Mouse (Mus musculus) heart, adult 8-10 months (tissue): ENCODE measurements around the gene Gpank1. TPM values are rescaled to one million over a fixed set of nuclear protein-coding genes. Genes with fewer than 3 reads are reported as not detected.
A peak's percentile ranks its signal among the peaks of the same experiment; 100 is the strongest.

Experiments
- DNase-seq: peaks from one replicate; pipeline ENCODE4 v3.0.0; 2022; ENCODE audit warnings: low spot score
- total RNA-seq, 4 experiments: library from RNA; stranded (reverse); gene quantifications; 2 replicates each; pipeline ENCODE4 v1.2.4; 2022

Gene Gpank1
- total RNA-seq, 4 experiments from 2014 or later, result 6.6 to 10.2 (median 8.2) TPM

- DNase-seq, result no peak
Measured at GRCm38 (mm10) chr17:35159638-35160037, 38.4 kb downstream of the Gpank1 start.

GRCm38 (mm10) chr17:35161421-35161820 lies 40.2 kb downstream of the Gpank1 start:
- no peak for DNase-seq

GRCm38 (mm10) chr17:35162121-35162520 lies 40.9 kb downstream of the Gpank1 start:
- no peak for DNase-seq

DNA sequence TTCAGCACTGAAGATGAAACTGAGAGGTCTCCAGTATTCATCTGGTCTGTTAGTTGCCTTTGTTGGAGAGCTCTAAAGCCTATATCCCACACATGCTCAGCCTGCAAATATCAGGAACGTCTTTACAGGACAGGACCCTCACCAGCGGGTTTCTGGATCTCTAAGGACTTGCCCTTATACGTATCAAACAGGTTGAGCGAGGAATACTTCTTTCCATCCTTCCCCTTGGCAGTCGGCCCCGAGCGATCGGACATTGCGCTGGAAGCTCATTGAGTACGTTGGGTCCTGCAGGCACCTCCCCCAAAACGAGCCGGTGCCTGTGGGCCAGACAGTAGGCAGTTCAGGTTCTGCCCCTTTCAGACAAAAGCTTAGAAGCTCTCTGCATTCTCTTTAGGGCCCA lies 41.5 kb downstream of the Gpank1 start:
- no peak for DNase-seq

DNA sequence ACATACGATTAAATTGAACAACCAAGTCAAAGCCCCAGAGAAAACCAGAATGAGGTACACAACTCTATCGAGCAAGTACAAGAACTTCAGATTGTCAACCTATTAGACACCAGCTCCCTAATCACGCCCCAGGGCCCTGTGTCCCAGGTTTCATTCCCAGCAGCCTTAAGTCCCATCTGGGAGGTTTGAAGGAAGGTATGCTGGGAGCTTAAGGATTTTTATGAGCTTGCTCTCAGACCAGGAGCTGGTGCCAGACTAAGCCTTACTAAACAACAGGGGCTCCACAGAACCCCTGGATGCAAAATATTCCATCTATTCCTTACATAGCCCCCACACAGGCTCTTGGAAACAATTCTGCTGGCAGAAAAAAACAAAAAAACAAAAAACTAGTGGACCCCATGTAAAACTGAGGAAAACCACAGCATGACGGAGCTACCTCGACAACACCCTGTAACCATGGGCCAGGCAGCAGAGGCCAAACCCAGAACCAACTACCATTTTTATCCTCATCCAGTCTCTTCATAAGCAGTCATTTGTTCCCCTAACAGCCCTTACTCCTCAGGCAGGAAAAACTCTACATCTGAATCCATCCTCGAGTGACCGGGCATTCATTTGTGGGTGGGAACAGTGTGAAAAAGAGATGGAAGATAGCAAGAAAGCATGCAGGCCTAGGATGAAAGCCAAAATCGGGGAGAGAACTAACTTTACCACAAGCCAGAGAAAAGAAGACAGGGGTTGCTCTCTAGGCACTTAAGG lies 42.2 kb downstream of the Gpank1 start:
- no peak for DNase-seq

- no peak for DNase-seq
Measured at GRCm38 (mm10) chr17:35164218-35164567, 42.9 kb downstream of the Gpank1 start.

GRCm38 (mm10) chr17:35164568-35165450 lies 43.6 kb downstream of the Gpank1 start, which contains the start of gene Prrc2a:
Prrc2a (minus strand) TSS chr17:35164897.
- DNase-seq, result peak; percentile 98

GRCm38 (mm10) chr17:35165451-35166155 lies 44.3 kb downstream of the Gpank1 start:
- DNase-seq, result no peak

DNA sequence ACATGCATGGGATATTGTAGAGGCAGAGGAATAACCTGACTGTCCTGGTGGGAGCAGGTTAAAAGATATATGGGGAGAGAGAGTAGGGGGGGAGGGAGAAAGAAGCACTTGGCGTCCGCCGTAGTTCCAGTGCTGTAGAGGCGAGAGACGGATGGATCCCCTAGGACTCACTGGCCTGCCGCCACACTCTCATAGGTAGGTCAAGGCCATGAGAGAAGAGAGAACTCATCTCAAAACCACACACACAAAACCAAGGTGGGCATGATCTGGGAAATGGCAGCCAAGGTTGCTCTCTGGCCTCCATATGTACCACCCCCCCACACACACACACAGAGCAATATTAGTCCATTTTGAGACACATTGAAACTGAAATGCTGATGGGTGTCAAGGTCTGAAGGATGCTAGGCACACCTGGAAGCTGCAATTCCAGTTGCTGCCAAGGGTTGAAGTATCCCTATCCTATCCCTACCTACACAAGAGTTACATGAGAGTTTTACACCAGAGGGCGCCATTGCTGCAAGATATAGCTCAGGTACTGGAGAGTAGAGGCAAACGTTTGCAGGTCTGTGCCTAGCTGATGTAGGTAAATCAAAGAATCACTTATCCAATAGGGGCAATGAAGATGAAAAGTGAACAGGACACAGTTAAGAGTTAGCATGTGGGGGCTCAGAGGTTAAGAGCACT lies 45.2 kb downstream of the Gpank1 start:
- peak; percentile 60 for DNase-seq

GRCm38 (mm10) chr17:35167794-35168193 lies 46.5 kb downstream of the Gpank1 start:
- no peak for DNase-seq

DNA sequence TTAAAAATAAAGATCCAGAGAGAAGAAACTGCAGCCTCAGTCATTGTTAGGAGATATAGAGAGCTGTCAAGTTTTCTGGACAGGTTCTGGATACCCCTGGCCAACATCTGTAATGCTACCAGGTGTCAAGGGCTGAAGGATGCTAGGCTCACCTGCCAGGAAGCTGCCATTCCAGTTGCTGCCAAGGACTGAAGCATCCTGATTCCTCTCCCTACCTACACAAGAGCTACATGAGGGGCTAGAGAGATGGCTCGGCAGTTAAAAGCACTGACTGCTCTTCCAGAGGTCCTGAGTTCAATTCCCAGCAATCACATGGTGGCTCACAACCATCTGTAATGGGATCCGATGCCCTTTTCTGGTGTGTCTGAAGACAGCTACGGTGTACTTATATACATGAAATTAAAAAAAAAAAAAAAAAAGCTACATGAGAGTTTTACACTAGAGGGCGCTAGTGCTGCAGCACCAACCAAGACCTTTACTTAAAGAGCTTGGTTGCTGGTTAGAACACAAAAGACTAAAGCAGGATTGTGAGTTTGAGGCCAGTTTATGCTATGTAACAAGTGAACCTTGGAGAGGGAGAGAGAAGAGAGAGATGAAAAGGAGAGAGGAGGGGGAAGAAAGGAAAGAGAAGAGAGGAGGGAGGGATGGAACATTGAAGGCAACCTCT lies 47.4 kb downstream of the Gpank1 start:
- no peak for DNase-seq

DNA sequence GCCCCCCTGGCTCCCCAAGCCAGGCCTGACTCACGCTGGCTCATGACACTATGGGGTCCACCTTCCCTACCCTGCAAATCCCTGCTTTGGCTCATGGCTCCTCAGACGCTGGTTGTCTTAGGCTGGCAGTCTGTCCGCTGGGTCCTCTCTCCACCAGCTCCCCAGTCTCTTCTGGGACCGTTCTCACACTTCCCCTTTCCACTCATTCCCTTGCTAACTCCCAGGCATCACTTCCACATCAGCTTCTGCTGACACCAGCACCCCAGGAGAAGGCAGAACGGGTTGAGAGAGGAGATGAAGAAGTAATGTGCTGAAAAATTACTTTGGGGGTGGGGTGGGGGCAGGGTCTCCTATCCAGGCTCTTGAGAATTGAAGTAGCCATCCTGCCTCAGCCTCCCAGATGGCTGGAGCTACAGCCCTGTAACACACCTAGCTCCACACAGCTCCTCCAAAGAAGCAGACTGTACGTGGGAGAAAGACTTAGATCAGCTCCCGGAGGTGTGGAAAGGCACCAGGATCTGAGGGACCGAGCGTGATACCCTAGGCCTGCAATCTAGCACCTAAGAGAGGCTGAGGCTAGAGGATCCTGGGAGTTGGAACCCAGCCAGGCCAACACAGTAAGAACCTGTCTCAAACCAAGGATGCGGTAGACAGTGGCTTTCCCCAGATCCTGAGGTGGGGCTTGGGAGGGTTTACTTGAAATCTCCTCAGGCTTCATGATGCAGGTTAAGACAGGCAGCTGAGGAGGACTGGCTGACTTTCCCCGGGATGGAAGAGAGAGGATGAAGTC lies 51.4 kb downstream of the Gpank1 start:
- DNase-seq, result no peak

GRCm38 (mm10) chr17:35173329-35173728 lies 52.1 kb downstream of the Gpank1 start:
- no peak for DNase-seq

Other genes starting within 250 kb of the Gpank1 start
- 1 to 10 TPM; 8.5 to 9.9 (median 9.1) TPM for gene Zbtb12, start 242.0 kb upstream of the Gpank1 start, total RNA-seq
- not detected for gene Gm20547, start 239.4 kb upstream of the Gpank1 start, total RNA-seq
- 1 to 10 TPM; 1.8 to 4.1 (median 3.0) TPM for gene C2, start 223.2 kb upstream of the Gpank1 start, total RNA-seq
- 10 to 100 TPM; 41.5 to 45.8 (median 42.4) TPM for gene Ehmt2, start 223.0 kb upstream of the Gpank1 start, total RNA-seq
- gene Slc44a4, start 207.0 kb upstream of the Gpank1 start, total RNA-seq, result not detected
- 10 to 100 TPM; 13.0 to 16.1 (median 14.4) TPM for gene Neu1, start 190.2 kb upstream of the Gpank1 start, total RNA-seq
- 1 to 10 TPM; 1.4 to 5.5 (median 2.6) TPM for gene Hspa1b, start 162.2 kb upstream of the Gpank1 start, total RNA-seq
- not detected for gene Gm20481, start 151.5 kb upstream of the Gpank1 start, total RNA-seq
- 1 to 10 TPM; 1.8 to 7.5 (median 3.6) TPM for gene Hspa1a, start 149.3 kb upstream of the Gpank1 start, total RNA-seq
- 10 to 100 TPM in 2 of 4 experiments, 1 to 10 TPM in 2; 8.7 to 13.3 (median 11.0) TPM for gene Hspa1l, start 148.8 kb upstream of the Gpank1 start, total RNA-seq
- 10 to 100 TPM; 17.5 to 21.7 (median 17.9) TPM for gene Lsm2, start 139.6 kb upstream of the Gpank1 start, total RNA-seq
- gene Vars, start 120.5 kb upstream of the Gpank1 start, total RNA-seq, result 10 to 100 TPM; 28.3 to 31.4 (median 29.3) TPM
- 10 to 100 TPM; 12.0 to 18.5 (median 16.6) TPM for gene Vwa7, start 104.9 kb upstream of the Gpank1 start, total RNA-seq
- not detected for gene Sapcd1, start 93.4 kb upstream of the Gpank1 start, total RNA-seq
- gene Msh5, start 74.7 kb upstream of the Gpank1 start, total RNA-seq, result under 1 TPM in 2 of 4 experiments, not detected in 2; 0.33 to 0.56 TPM
- 10 to 100 TPM; 21.6 to 33.8 (median 30.0) TPM for gene Clic1, start 71.5 kb upstream of the Gpank1 start, total RNA-seq
- 10 to 100 TPM; 13.5 to 22.7 (median 21.5) TPM for gene Ddah2, start 62.4 kb upstream of the Gpank1 start, total RNA-seq
- gene Ly6g6c, start 56.1 kb upstream of the Gpank1 start, total RNA-seq, result not detected
- 1 to 10 TPM in 1 of 4 experiments, under 1 TPM in 3; 0.34 to 1.0 (median 0.85) TPM for gene Mpig6b, start 55.3 kb upstream of the Gpank1 start, total RNA-seq
- gene Ly6g6e, start 44.6 kb upstream of the Gpank1 start, total RNA-seq, result not detected
- under 1 TPM in 3 of 4 experiments, not detected in 1; 0.69 to 0.95 (median 0.85) TPM for gene Ly6g6d, start 43.4 kb upstream of the Gpank1 start, total RNA-seq
- gene Ly6g6f, start 35.8 kb upstream of the Gpank1 start, total RNA-seq, result under 1 TPM in 1 of 4 experiments, not detected in 3; 0.24 TPM
- gene Abhd16a, start 32.2 kb upstream of the Gpank1 start, total RNA-seq, result 10 to 100 TPM; 60.7 to 64.8 (median 62.3) TPM
- gene Ly6g5c, start 13.2 kb upstream of the Gpank1 start, total RNA-seq, result not detected
- not detected for gene Ly6g5b, start 6.0 kb upstream of the Gpank1 start, total RNA-seq
- gene Csnk2b, start 598 bp downstream of the Gpank1 start, total RNA-seq, result 100 to 1,000 TPM; 152 to 184 (median 155) TPM
- 10 to 100 TPM; 27.8 to 33.4 (median 30.3) TPM for gene D17H6S53E, start 4.9 kb downstream of the Gpank1 start, total RNA-seq
- under 1 TPM in 1 of 4 experiments, not detected in 3; 0.26 TPM for gene Apom, start 10.6 kb downstream of the Gpank1 start, total RNA-seq
- gene Bag6, start 13.7 kb downstream of the Gpank1 start, total RNA-seq, result 100 to 1,000 TPM; 233 to 266 (median 242) TPM
- gene Prrc2a, start 43.4 kb downstream of the Gpank1 start, total RNA-seq, result 100 to 1,000 TPM; 130 to 143 (median 140) TPM
- 1 to 10 TPM; 1.9 to 3.3 (median 2.4) TPM for gene Aif1, start 54.6 kb downstream of the Gpank1 start, total RNA-seq
- gene Lst1, start 67.0 kb downstream of the Gpank1 start, total RNA-seq, result 1 to 10 TPM; 1.8 to 3.6 (median 2.6) TPM
- 1 to 10 TPM in 1 of 4 experiments, under 1 TPM in 3; 0.69 to 1.6 (median 0.80) TPM for gene Ltb, start 73.0 kb downstream of the Gpank1 start, total RNA-seq
- gene Tnf, start 80.6 kb downstream of the Gpank1 start, total RNA-seq, result under 1 TPM; 0.25 to 0.97 (median 0.52) TPM
- gene Lta, start 83.9 kb downstream of the Gpank1 start, total RNA-seq, result under 1 TPM in 1 of 4 experiments, not detected in 3; 0.44 TPM
- under 1 TPM in 1 of 4 experiments, not detected in 3; 0.72 TPM for gene Gm16181, start 99.4 kb downstream of the Gpank1 start, total RNA-seq
- gene Atp6v1g2, start 112.2 kb downstream of the Gpank1 start, total RNA-seq, result 1 to 10 TPM; 1.7 to 3.6 (median 1.9) TPM
- gene Nfkbil1, start 114.3 kb downstream of the Gpank1 start, total RNA-seq, result 1 to 10 TPM; 8.2 to 9.4 (median 8.5) TPM
- gene Ddx39b, start 120.3 kb downstream of the Gpank1 start, total RNA-seq, result 10 to 100 TPM; 76.7 to 92.1 (median 86.6) TPM
- 100 to 1,000 TPM; 108 to 169 (median 117) TPM for gene H2-D1, start 141.3 kb downstream of the Gpank1 start, total RNA-seq
- 1 to 10 TPM in 3 of 4 experiments, under 1 TPM in 1; 0.53 to 1.5 (median 1.4) TPM for gene H2-Q1, start 198.9 kb downstream of the Gpank1 start, total RNA-seq
- gene H2-Q2, start 220.8 kb downstream of the Gpank1 start, total RNA-seq, result 1 to 10 TPM in 2 of 4 experiments, under 1 TPM in 2; 0.84 to 1.3 (median 1.1) TPM